Mouse (Mus musculus) cerebellum, adult 8-10 months (tissue): ENCODE measurements around the gene Rnf38.

ENCODE experiments used
- DNase-seq: peaks from one replicate; pipeline ENCODE4 v3.0.0; 2022

Rnf38 gene

GRCm38 (mm10) chr4:44113393-44114138 lies 120.0 kb downstream of the Rnf38 start:
- no peak for DNase-seq

GRCm38 (mm10) chr4:44112741-44113140 lies 120.8 kb downstream of the Rnf38 start:
- DNase-seq = no peak

GRCm38 (mm10) chr4:44110771-44111170 lies 122.8 kb downstream of the Rnf38 start:
- no peak for DNase-seq

- DNase-seq = no peak
Observed at GRCm38 (mm10) chr4:44108297-44108696, 125.3 kb downstream of the Rnf38 start.

GRCm38 (mm10) chr4:44107339-44107738 lies 126.2 kb downstream of the Rnf38 start:
- no peak for DNase-seq

GRCm38 (mm10) chr4:44106297-44106821 lies 127.2 kb downstream of the Rnf38 start:
- no peak for DNase-seq

GRCm38 (mm10) chr4:44104195-44104917 lies 129.2 kb downstream of the Rnf38 start:
- DNase-seq = no peak

GRCm38 (mm10) chr4:44103620-44104019 lies 130.0 kb downstream of the Rnf38 start:
- DNase-seq = no peak

- DNase-seq = no peak
Observed at GRCm38 (mm10) chr4:44097576-44098335, 135.8 kb downstream of the Rnf38 start.

GRCm38 (mm10) chr4:44094475-44094874 lies 139.1 kb downstream of the Rnf38 start:
- DNase-seq = no peak

- no peak for DNase-seq
Observed at GRCm38 (mm10) chr4:44092359-44092758, 141.2 kb downstream of the Rnf38 start.

GRCm38 (mm10) chr4:44085566-44085965 lies 148.0 kb downstream of the Rnf38 start:
- no peak for DNase-seq

GRCm38 (mm10) chr4:44084602-44085325 lies 148.8 kb downstream of the Rnf38 start:
- no peak for DNase-seq

- DNase-seq = no peak
Observed at GRCm38 (mm10) chr4:44083945-44084344, 149.6 kb downstream of the Rnf38 start, which contains the start of gene Gne. TSS of gene Gne (minus strand) at chr4:44084177.

GRCm38 (mm10) chr4:44078358-44078933 lies 155.1 kb downstream of the Rnf38 start:
- DNase-seq = no peak
